Mouse (Mus musculus) v-Abl transformed pro-B cells (cell line): ENCODE measurements around the gene Rack1.
"Not testable (repeated sequence)": the region's sequence is repeated elsewhere in the genome, so short reads cannot be mapped to it uniquely, and the experiment has no call there.

Source experiments
- in situ Hi-C, 2 experiments: fragments of 400-800 bp; cut with MboI; formaldehyde crosslinking; loops; one replicate each; pipeline ENCODE4 v1.15.1; 2025; ENCODE audit not compliant: unreplicated experiment in 2 of 2

Rack1 gene

GRCm38 (mm10) chr11:48833731-48834639 is 33.9 kb downstream of the Rack1 start:
- in situ Hi-C loops = no loop called here

- in situ Hi-C loops = no loop called here
Measured at GRCm38 (mm10) chr11:48835923-48836322, 35.8 kb downstream of the Rack1 start.

- in situ Hi-C loops = no loop called here
Measured at GRCm38 (mm10) chr11:48836990-48837309, 36.8 kb downstream of the Rack1 start.

GRCm38 (mm10) chr11:48837310-48838180 is 37.4 kb downstream of the Rack1 start:
- in situ Hi-C loops = no loop called here

- in situ Hi-C loops = no loop called here
Measured at GRCm38 (mm10) chr11:48838181-48838797, 38.2 kb downstream of the Rack1 start.

- in situ Hi-C loops = no loop called here
Measured at GRCm38 (mm10) chr11:48838879-48839680, 38.9 kb downstream of the Rack1 start.

GRCm38 (mm10) chr11:48840805-48841204 is 40.7 kb downstream of the Rack1 start:
- in situ Hi-C loops = no loop called here

- in situ Hi-C loops = no loop called here
Measured at GRCm38 (mm10) chr11:48841213-48841612, 41.1 kb downstream of the Rack1 start.

- in situ Hi-C loops = no loop called here
Measured at GRCm38 (mm10) chr11:48842378-48842792, 42.3 kb downstream of the Rack1 start.

- in situ Hi-C loops = no loop called here
Measured at GRCm38 (mm10) chr11:48843202-48843601, 43.1 kb downstream of the Rack1 start.

- in situ Hi-C loops = no loop called here
Measured at GRCm38 (mm10) chr11:48844309-48844708, 44.2 kb downstream of the Rack1 start.

- in situ Hi-C loops = no loop called here
Measured at GRCm38 (mm10) chr11:48845244-48845815, 45.2 kb downstream of the Rack1 start.

- in situ Hi-C loops = not testable (repeated sequence)
Measured at GRCm38 (mm10) chr11:48846362-48846761, 46.2 kb downstream of the Rack1 start.

GRCm38 (mm10) chr11:48846881-48847280 is 46.7 kb downstream of the Rack1 start:
- in situ Hi-C loops = no loop called here

- in situ Hi-C loops = loop anchor here in 1 of 2 experiments (25.0 kb wide), 1 partner anchor 562 kb away; the partner anchor contains the start of gene Olfr1389
Measured at GRCm38 (mm10) chr11:48850240-48850639, 50.1 kb downstream of the Rack1 start.

- in situ Hi-C loops = loop anchor here in 1 of 2 experiments (25.0 kb wide), 1 partner anchor 561 kb away; the partner anchor contains the start of gene Olfr1389
Measured at GRCm38 (mm10) chr11:48851270-48851995, 51.3 kb downstream of the Rack1 start.

- in situ Hi-C loops = loop anchor here in 1 of 2 experiments (25.0 kb wide), 1 partner anchor 560 kb away; the partner anchor contains the start of gene Olfr1389
Measured at GRCm38 (mm10) chr11:48852190-48852589, 52.1 kb downstream of the Rack1 start.

- in situ Hi-C loops = loop anchor here in 1 of 2 experiments (25.0 kb wide), 1 partner anchor 559 kb away; the partner anchor contains the start of gene Olfr1389
Measured at GRCm38 (mm10) chr11:48852624-48853473, 52.7 kb downstream of the Rack1 start.
